Mouse (Mus musculus) G1E (cell line): ENCODE results near the gene Tbc1d5.

Experiments used
- CTCF ChIP-seq: IDR thresholded peaks from 2 replicates; pipeline ENCODE4 v1.5.1; 2012; ENCODE audit warnings: low read depth, low read length, inconsistent platforms, mixed read lengths
- GATA1 ChIP-seq: IDR thresholded peaks from 2 replicates; pipeline ENCODE4 v1.6.1; 2012; ENCODE audit warnings: borderline replicate concordance, low read length, inconsistent platforms, mixed read lengths
- POLR2AphosphoS5 ChIP-seq: IDR thresholded peaks from 2 replicates; pipeline ENCODE4 v1.6.1; 2012; ENCODE audit warnings: low read depth, low read length, inconsistent platforms; ENCODE audit not compliant: insufficient replicate concordance

- TF ChIP-seq CTCF, result no peak
- TF ChIP-seq GATA1, result no peak
- TF ChIP-seq POLR2AphosphoS5, result no peak
Observed at GRCm38 (mm10) chr17:50738476-50738875, 440.7 kb downstream of the Tbc1d5 start.
